Mouse (Mus musculus) c-Kit-positive CD71-positive TER-119-positive erythroid progenitor cells, embryonic 14.5 days (primary cell): ENCODE data around the gene Slc25a43.

Experiments
- DNase-seq: peaks from one replicate; pipeline ENCODE4 v3.0.0-alpha.2; 2013; ENCODE audit warnings: low spot score

The Slc25a43 gene

DNA sequence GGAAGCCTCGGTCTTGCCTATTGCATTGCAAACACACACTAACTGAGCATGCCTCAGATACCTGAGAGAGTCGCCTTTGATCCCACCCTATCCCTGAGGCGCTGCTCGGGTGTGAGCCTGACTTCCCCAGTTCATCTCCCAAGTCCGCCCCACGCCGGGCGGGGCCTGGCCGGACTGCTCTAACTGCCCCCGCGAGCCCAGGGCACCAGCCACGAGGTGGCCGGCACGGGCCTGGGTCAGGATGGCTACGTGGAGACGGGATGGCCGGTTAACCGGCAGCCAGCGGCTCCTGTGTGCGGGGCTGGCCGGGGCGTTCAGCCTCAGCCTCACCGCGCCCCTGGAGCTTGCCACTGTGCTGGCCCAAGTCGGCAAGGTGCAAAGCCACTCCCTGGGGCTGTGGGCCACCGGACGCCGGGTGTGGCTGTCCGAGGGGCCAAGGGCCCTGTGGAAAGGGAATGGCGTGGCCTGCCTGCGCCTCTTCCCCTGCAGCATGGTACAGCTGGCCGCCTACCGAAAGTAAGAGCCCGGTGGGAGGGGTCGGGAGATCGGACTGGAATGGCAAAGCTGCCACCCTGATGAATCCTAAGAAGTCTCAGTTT lies at the start of gene Slc25a43:
Gene Slc25a43 (plus strand): TSS at position 157 of the 599 bp plus-strand sequence.
- DNase-seq = no peak

- no peak for DNase-seq
Observed at GRCm38 (mm10) chrX:36740124-36740951, 3.1 kb upstream of the Slc25a43 start.

DNA sequence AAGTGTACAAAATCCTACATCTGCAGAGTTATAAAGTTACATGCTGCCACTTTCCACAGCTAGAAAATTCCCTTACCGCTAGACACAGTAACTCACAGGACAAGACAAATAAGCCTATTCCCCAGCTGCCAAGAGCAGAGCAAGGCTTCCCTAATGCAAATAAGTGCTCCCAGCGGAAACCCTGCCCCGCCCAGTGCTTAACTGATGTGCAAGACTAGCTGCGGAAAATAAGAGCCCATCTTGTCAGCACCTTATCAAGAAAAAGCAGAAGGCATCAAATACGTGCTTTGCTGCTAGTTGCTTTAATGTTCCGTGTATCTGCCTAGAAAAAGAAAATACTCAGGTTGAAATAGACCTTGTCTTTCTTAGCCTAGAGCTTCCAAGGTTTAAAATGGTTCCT lies 2.2 kb upstream of the Slc25a43 start:
- DNase-seq = peak; percentile 49

- DNase-seq = no peak
Observed at GRCm38 (mm10) chrX:36742744-36743143, 715 bp upstream of the Slc25a43 start.

GRCm38 (mm10) chrX:36744735-36745134 lies 1.3 kb downstream of the Slc25a43 start:
- no peak for DNase-seq

GRCm38 (mm10) chrX:36745333-36745732 lies 1.9 kb downstream of the Slc25a43 start:
- no peak for DNase-seq

DNA sequence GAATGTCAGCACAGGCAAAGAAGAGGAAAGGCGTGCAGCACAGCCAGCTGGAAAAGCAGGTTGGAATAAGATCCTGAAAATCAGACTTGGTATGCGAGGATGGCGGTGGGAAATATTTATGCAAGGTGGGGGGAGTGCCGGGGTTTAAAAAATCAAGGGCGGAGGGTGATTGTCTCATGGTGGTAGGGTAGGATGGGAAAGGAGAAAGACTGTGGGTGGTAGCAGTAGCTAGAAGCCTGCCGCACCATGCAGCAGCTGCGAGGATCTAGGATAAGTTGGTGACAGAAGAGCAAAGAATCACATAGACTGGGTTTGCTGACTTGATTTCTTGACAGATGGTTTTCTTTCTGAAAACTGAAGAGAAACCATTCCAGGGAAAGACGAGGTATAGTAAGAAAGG lies 3.3 kb downstream of the Slc25a43 start:
- DNase-seq = no peak

- no peak for DNase-seq
Observed at GRCm38 (mm10) chrX:36748573-36748972, 5.1 kb downstream of the Slc25a43 start.

DNA sequence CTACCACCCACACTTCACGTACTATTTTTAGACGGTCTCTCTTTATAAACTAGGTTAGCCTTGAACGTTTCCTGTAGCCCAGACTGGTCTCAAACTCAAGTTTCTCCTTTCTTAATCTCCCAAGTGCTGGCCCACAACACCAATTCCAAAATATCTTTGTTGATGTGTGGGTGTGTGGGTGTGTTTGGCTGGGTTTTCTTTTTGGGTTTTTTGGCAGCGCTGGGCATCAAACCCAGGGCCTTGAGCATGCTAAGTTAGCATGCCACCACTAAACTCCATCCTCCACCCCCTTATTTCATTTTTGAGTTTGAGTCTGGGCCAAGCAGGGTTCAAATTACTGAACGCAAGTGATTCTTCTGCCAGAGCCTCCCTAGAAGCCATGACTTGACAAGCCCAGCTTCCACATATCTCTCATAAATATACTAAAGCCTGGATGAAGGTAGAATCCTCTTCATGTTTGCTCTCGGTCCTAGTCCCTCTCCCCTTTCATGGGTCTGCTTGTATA lies 5.9 kb downstream of the Slc25a43 start:
- DNase-seq = no peak

DNA sequence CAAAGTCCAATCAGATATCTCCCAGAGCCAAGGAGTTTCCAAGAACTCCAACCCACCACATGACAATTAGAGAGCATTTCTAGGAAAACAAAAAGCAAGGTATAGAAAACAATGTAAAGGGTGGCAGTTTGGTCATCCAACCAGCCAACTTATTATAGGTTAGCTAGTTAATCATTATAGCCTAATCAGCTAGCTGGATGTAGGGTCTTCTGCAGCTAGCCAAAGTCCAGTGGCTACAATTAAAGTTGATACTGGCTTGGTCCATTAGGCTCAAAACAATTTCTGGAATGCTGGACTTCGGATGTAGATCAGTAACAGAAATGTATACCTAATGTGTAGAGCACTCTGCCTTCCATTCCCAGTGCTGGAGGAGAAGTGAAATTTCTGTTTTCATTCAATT lies 7.1 kb downstream of the Slc25a43 start:
- no peak for DNase-seq

- no peak for DNase-seq
Observed at GRCm38 (mm10) chrX:36752586-36752985, 9.1 kb downstream of the Slc25a43 start.

- no peak for DNase-seq
Observed at GRCm38 (mm10) chrX:36757796-36758472, 14.5 kb downstream of the Slc25a43 start.

DNA sequence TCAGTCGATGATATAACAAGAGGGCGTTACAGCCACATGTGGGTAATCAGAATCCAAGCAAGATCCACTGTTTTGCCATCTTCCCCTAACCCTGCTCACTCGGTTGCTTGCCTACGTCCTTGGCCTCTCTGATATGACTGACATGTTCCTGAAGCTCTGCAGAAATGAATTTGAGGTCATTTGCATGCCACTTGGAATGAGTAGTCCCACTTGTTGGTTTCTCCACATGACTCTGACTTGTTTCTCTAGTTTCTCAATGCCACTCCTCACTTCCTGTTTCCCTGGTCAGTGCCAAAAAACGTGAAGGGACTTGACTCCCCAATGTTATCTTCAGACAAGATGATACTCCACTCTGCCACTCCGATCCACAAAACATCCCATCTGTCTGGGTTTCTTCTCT lies 15.1 kb downstream of the Slc25a43 start:
- no peak for DNase-seq

- DNase-seq = peak; percentile 67
Observed at GRCm38 (mm10) chrX:36760946-36761635, 17.6 kb downstream of the Slc25a43 start.

DNA sequence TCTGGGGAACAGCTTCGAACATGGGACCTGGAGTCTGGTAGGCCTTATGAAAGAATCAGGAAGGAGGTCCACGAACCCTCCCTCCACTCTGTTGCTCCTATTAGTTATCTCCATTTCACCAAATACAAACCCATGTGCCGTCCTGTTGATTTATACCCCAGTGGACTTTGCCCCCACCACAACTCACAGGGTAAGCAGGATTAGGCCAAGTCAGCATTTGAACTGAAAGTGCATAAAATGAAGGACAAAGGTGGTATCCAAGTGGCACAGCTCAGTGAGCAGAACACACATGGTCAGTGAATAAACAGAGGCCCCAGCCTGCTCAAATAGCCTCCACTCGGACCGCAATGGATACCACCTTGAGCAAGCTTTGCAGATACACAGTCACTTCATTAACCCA lies 18.8 kb downstream of the Slc25a43 start:
- no peak for DNase-seq

GRCm38 (mm10) chrX:36762894-36763293 lies 19.4 kb downstream of the Slc25a43 start:
- DNase-seq = no peak

DNA sequence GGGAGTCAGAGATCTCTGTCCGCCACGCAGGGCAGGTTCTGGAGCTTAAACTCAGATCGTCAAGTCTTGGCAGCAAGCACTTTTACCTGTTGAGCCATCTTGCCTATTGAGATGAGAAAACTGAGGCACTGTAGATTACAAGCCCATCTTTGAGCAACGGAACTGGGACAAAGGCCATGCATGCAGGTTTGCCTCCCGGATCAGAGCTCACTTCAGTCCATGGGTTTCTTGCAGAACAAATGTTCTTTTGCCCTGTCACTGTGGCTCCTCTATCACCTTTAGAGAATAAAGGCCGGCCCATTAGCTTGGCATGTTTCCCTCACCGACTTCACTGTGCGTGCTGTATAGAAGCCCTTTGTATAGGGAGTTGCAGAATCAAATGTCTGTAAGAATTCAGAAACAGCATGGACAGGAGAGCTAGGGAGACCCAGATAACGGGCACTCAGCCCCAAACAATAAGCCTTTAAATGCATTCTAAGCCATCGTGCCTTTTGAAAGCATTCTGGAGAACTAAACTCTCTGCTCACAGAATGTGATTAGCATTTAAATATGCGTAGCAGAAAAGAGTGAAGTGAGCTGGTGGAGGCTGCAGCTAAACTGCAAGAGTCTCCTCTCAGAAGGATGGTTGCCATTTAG lies 20.0 kb downstream of the Slc25a43 start:
- DNase-seq = no peak

- DNase-seq = no peak
Observed at GRCm38 (mm10) chrX:36763934-36764317, 20.5 kb downstream of the Slc25a43 start.

DNA sequence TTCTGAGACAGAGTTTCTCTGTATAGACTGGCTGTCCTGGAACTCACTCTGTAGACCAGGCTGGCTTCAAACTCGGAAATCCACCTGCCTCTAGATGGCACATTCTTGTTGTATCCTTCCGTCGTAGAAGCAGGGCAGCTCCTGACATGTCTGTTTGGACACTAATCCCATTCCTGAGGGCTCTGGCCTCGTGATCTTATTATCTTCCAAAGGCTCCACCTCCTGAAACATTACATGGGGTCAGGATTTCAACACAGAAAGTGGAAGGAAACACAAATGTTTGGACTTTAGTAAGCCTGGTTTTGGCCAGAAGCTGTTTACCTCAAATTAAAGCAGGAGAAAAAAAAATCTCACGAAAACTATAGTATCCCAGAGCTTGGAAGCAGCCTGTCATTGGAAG lies 23.9 kb downstream of the Slc25a43 start:
- no peak for DNase-seq

- no peak for DNase-seq
Observed at GRCm38 (mm10) chrX:36772591-36772990, 29.1 kb downstream of the Slc25a43 start.

- no peak for DNase-seq
Observed at GRCm38 (mm10) chrX:36775520-36775919, 32.1 kb downstream of the Slc25a43 start.

GRCm38 (mm10) chrX:36777694-36778093 lies 34.2 kb downstream of the Slc25a43 start:
- DNase-seq = no peak
